Mouse (Mus musculus) megakaryocyte, embryonic 14.5 days (primary cell): Measurements from ENCODE around the gene A930018P22Rik.

ENCODE experiments used
- FLI1 ChIP-seq: IDR thresholded peaks from 2 replicates; pipeline ENCODE4 v1.6.1; 2012; ENCODE audit warnings: low read length, inconsistent platforms, mixed read lengths
- GATA1 ChIP-seq: IDR thresholded peaks from 3 replicates; pipeline ENCODE4 v1.6.1; 2012; ENCODE audit warnings: mixed read lengths, low read length, inconsistent platforms, borderline replicate concordance

DNA sequence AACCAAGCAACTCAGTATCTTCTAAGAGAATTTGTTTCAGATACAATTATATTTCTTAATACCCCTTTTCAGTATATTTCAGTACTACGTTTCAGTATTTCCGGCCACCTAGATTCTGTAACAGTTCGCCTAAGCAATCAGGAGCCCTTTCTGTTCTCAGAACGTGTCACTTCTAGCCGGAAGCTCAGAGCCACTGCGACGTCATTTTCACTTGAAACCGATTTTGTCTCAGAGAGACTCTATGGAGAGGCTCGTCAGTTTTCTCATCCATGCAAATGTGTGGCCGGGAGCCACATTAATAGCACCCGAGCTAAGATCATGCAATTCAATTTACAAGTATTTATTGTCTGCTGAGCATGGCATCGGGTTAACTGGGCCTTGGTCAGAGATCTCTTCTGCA lies 21.4 kb downstream of the A930018P22Rik start:
- TF ChIP-seq GATA1: no peak
- no peak for TF ChIP-seq FLI1
